Mouse (Mus musculus): ENCODE measurements at regions not wholly inside any gene's neighbourhood (a gene's known extent, or its start where the extent isn't known, plus 50 kb on each side); places are given as distances from the start of the nearest gene placed in this dataset.
A peak's percentile ranks its signal among the peaks of the same experiment; 100 is the strongest.

DNA sequence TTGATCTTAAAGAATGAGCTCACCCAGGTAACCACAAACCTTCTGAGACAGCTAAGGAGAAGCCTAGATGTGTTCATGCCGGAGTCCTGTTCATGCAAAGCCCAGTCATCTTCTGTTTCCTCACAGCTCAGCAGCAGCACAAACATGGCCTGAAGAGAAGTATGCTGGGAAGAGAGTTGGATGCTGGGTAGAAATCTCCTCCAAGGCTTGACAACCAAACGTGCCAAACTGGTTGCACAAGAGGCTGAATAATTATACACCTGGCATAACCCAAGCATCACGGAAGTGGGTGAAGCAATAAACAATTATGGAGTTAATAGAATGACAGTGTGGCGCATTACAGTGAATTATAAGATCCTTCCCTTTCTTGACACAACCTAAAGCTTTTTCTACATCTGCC lies 404.0 kb upstream of the Acvr2a start:
- DNase-seq = no peak

DNA sequence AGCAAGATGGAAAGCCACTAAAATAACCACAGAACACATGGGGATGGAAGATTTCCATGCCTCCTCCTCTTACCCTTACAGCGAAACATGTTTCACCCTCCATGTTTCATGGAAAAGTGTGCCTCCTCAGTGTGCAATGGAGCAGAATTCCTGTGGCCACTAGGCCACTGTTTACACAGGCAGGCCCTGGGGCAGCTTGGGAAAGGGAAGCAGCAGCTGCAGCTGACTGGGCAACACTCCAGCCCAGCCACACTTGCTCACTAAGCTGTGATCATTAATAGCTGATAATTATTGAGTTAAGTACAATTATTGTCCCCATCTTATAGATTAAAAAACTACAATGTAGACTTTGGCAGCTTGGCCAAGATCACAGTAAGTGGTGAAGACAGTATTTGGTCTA lies 402.5 kb upstream of the Acvr2a start:
- peak; percentile 30 to 53 for DNase-seq

DNA sequence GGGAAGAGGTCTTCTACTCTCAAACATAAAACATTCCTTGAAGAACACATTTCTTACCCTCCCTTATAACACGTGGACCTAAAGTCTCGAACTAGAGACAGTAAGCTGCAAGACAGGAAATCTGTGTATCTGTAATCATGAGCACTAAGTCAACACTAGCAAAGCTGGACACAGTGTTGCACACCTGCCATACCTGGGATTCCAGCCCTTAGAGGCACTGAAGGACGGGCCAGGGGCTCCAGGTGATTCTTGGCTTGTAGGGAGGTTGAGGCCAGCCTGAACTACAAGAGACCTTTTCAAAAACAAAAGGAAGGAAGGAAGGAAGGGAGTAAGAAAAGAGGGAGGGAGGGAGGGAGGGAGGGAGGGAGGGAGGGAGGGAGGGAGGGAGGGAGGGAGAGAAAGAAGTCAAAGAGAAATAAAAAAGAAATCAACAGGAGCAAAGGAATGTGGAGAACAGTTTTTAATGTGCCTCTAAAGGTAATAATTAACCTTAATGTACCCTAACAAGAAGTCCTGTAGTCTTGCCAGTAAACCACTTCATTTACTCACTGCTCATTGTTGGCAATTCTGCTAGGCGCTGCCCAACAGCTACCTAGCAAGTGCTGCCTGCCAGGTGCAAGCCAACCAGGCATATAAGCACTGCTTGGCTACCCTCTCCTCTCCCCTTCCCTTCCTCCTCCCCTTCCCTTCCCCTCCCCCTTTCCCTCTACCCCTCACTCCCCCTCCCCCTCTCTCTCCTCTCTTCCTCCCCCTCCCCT lies 401.0 kb upstream of the Acvr2a start:
- peak; percentile 58 to 83 for DNase-seq

DNA sequence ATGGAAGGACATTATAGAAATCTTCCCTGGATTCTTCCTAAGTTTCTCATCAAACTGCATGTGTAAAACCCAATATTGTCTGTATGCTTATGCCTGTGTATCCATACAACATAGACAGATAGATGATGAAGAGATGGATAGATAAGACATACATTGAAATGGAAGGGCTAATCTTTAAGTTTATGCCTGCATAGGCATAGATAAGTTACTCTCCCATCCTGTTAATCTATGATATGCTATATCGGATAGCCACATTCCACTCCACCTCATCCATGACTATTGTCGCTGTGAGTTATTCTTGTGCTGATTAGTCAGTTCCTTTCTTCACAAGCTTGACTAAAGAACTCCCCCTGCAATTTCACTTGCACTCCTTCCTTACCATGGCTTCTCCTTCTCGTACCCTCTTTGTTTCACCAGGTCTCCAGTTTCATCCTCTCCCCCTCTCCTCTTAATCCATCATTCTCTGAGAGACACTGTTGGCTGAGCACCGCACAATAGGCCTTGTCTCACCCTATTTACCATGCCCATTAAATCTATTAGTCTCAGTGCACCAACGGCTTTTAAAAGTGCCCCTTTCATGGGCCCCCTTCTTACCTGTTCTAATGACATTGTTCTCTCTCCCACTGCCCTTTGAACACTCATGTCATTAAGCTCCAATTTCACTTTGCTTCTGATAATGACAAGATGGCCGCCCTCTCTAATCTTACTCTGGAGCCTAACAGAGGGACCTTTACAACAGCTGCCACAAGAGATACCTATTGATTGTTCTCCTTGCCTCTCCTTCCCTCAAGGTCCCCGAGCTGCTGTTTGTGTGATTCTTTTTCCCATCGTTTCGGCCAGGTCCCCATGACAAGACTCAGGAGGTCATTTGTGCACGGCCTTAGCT lies 399.1 kb upstream of the Acvr2a start:
- DNase-seq = no peak

DNA sequence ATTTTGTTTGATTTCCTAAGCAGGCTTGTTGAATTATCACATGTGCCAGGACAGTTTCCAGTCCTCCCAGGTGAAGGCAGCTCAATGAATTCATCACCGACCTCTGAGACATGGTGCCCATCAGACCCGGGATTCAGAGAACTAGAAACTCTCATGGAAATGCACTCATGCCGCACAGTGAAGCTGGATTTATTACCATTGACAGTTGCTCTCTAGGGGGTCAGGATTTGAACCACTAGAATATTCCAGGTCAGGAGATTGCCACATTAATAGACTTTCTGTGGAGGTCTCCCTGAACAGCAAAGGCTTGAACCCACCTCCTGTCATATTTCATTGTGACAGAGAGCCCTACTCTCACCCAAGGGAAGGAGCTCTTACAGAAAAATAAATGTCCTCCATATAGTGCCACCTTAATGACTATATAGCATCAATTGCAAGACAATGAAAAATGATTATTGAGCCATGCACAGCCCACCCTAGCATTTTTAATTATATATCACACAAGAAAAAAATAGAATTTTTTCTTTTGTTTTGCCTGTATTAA lies 397.6 kb upstream of the Acvr2a start:
- no peak for DNase-seq

DNA sequence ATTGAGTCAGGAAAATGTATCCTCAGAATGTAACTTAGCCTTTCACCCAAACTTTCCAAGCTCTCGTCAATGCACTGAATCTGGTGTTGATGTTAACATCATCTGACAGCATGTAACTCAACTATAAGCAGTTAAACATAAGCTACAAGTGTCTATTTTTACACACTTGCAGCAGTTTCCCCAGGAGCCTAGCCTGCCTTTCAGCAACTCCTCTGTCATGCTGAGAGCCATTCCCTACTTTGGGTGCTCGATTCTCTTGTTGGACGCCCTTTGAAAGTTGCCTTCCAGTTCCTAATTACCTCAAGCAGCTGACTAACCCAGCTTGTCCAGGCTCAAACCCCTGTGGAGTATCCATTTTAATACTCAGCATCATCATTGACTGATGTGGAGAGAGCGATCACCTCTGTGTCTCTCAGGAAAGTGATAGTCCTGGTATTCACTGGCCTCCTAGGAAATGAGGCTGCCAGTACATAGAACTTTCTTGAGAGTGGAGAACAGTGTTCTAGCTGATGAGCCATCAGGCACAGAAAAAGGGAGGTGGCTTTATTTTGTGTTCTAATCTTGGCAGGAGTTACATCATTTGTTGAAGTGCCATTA lies 396.8 kb upstream of the Acvr2a start:
- DNase-seq = no peak

DNA sequence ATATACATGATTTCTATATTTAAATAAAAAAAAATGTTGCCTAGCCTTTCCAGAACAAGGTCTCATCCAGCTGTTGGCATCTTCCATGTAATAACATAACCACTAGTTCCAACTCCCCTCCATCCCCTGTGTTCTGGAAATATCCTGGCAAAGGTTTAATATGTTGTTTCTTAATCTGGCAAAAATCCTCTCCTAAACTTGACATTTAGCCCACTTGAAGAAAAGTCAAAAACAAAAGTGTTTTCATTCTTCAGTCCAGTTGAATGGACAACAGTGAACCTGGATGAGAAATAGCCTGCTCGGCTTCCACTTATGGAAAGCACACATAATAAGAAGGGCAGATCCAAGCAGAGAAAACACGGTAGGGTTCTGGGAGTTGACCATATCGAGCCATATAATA lies 393.1 kb upstream of the Acvr2a start:
- DNase-seq = no peak

DNA sequence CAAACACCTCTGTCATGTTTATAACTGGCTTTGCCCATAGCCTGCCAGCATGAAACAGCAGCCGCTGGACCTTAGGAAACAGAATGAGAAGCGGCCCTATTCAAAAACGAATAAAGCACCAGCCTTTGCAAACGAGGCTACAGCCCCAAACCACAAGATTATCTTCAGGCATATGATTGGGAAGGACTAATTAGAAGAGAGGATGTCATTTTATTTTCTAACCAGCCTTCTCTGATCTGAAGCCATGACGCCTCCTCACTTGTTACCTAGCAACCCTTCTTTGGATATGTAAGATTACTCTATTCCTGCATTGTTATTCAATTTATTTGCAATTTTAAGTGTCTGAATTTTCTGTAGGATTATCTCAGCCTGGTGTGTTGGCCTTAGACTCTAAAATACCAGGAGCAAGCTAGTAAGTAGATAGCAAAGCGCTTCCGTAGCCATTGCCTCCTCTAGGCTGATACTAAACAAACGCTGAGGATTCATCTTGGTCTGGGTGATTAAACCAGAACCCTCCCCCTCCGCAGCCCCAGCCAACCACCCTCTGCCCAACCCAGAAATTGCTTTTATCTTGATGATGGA lies 390.0 kb upstream of the Acvr2a start:
- DNase-seq = no peak

DNA sequence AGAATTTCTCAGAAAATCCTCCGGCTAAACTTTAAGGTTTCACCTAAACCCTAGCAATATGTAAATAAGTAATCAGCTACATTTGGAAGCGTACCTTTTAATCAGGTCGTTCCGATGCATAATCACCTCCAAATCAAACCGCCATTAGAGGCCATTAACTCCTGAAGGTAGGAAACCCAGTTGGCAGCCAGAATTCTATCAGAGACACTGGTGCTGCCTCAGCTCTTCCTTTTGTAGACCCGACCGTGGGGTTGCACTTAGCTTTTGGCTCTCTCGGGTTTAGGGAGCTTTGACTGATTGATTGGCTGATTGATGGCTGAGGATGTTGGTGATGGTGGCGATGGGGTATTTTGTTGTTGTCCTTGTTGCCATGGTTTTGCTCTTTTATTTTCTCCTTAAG lies 389.3 kb upstream of the Acvr2a start:
- no peak for DNase-seq

DNA sequence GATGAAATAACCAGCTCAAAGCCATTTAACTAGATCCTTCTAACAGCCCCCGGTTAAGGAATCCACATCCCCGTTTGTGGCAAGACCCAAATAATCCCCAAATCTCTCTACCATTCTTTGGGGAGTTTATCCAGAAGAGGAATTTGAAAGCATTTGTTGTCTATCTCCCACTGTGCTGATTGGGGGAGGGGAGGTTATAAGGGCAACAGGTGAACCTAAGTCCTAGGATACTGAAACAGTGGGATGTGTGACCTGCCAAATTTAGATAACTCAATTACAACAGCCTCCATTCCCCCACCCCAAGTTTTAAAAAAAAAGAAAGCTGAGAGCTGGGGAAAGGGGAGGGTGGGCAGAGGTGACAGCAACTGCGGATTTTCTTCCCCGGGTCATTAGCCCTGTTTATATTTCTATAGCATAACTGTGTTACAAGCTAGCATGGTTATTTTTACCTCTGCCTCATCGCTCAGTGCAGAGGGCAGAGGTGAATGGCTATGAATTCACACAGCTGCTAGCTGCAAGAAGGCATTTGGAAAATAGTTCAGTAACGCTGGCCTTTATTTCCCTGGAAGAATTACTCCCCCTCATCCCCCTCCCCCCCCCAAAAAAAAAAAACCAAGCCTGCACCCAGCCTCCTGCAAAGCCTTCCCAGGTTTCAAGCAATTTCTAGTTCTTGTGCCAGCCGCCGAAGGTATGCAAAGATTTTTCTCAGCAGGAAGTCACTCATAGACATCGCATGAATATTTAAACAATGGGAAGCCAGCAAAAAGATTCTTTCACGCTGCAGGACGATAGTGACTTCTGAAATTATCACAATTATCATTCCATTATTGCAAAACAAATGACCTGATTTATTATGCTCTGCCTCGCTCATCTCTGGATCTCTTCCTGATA lies 388.5 kb upstream of the Acvr2a start:
- DNase-seq = no peak

DNA sequence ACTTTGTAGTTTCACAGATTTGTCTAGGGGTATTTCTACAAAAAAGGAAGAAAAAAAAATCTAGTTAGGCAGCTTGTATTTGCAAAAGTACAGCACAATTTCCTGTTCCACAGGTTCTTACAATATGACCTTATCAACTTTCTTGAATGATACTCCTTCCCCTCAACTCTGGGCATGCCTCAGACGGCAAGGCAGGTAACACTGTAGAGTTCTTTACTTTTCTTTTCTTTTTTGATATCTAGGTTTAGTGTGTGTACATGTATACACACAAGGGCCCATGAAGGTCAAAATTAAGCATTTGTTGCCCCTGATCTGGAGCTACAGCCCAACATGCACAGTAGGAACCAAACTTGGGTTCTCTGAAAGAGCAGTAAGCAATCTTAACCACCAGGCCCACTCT lies 381.4 kb upstream of the Acvr2a start:
- no peak for DNase-seq

DNA sequence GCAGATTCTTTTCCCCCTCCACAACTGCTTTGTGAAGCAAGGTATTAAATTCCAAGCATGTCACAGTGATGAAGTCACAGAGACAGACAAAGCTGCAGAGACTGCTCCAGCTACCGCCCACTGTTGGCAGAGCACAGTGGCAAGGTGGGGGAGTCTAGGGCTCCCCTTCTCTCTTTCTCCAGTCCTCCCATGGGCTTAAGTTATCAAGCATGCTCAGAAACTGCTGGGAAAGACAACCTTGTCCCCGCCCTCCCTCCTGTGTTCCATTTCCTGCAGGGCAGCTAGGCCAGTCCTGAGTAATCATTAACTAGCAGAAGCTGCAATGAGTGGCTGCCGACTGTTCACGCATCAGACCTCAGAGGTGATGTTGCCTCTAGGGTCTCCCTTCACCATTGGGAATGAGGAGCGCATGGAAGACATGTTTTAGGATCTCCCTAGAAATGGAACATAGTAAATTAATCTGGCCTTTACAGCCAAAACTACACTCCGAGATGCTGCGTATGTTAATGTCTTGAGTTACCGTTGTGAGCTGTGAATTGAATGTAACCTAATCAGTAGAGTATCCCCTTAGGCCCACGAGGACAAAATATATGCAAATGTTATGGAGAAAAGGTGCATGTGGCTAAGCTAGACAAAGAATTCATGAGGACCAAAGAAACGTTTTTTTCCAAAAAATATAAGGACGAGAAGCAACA lies 372.5 kb upstream of the Acvr2a start:
- peak; percentile 79 to 89 for DNase-seq

DNA sequence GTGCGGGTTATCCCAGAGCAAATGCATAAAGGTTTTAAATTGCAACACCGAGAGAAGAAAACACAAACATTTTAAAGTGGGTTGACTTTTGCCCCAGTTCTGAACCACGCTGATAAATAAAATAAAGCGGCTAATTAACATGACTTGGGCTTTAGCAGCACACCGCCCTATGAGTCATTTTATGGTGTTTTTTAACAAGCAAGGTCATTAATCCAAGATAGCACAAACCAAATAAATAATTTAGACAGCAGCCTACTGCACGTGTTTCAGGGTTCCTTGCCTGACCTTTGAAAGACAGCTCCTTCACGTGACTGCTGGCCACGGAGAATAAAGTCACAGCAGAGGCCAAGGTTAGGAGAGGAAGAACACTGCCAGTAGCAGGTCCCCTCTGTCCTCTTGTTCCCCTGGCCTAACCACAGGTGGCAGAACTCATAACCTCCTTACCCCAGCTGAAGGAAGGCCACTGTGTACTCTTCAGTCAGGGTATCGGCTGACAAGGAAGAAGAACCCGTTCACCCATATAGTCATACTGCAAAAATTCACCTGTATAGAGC lies 371.8 kb upstream of the Acvr2a start:
- peak; percentile 67 to 79 for DNase-seq

DNA sequence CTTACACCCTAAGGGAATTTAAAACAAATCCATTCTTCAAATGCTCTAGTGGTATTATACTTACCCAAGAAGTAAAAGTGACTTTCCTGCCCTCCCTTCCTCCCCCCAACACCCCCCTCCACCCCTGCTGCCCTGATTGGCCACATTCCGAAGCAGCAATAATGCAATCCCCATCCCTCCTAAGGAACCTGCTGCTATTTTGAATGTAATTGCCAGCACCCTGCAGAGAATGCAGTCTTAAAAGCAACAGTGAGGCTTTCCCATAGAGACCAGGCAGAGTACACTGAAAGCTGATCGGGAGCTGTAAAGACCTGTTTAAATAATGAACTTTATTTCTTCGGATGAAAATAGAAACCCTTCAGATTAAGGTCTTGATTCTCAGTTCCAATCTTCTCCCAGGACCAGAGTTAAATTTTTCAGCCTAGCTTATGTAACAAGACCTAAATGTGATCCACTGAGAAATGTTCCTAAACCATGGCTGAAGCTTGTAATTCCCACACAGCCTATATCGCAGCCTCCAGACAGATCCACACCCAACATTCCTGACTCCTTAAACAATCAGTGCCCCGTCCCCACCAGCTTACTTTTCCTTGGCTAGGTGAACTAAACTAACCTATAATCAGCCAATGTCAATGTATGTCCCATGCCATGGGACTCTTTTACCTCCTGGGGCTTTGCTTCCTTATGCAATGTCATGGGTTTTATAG lies 367.9 kb upstream of the Acvr2a start:
- no peak for DNase-seq

DNA sequence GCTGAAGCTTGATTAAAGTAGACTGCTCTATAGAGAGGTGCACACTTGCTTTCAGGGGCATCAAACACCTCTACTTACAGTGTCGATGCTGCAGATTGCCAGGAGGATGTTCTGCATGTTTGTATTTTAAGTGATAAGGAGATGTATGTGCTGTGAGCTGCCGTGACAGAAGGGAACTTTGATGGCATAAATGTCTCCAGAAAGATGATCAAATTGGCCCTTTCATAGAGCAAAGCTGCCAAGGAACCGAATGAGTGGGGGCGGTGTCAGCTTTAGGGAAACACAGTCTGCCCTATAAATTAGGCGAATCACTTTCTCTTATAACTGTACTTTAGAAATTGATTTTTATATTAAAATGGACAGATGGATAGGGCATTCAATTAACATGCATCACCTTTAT lies 367.3 kb upstream of the Acvr2a start:
- DNase-seq = no peak

DNA sequence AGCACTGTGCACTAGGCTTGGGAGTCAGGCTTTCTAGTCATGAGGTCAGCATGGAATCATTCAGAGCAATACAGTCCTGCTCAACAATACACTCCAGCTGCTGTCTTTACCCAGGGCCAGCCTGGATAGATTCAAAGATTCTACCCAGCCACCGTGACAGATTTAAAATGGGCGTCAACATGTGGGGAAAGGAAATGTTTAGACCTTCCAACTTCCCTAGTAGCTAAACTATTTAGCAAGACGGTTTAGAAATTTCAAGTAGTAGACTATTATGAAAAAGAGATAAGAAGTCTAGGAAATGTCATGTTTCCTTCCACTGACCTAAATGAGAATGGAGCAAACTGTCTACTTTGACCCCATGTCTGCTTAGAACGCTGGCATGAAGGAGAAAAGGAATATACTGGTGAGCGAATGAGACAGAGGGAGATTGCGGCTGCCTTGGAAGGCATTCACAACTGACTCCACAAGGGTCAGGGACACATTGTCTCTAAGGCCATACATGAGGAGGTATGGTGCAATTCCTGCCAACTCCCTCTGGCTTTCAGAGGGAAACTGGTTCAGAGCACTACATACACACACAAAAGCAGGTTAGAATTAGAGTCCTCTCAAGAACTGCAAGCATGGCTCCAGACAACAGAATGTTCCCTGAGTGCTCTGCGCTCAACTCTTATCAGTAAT lies 364.6 kb upstream of the Acvr2a start:
- DNase-seq = peak in 1 of 2 experiments; percentile 18

DNA sequence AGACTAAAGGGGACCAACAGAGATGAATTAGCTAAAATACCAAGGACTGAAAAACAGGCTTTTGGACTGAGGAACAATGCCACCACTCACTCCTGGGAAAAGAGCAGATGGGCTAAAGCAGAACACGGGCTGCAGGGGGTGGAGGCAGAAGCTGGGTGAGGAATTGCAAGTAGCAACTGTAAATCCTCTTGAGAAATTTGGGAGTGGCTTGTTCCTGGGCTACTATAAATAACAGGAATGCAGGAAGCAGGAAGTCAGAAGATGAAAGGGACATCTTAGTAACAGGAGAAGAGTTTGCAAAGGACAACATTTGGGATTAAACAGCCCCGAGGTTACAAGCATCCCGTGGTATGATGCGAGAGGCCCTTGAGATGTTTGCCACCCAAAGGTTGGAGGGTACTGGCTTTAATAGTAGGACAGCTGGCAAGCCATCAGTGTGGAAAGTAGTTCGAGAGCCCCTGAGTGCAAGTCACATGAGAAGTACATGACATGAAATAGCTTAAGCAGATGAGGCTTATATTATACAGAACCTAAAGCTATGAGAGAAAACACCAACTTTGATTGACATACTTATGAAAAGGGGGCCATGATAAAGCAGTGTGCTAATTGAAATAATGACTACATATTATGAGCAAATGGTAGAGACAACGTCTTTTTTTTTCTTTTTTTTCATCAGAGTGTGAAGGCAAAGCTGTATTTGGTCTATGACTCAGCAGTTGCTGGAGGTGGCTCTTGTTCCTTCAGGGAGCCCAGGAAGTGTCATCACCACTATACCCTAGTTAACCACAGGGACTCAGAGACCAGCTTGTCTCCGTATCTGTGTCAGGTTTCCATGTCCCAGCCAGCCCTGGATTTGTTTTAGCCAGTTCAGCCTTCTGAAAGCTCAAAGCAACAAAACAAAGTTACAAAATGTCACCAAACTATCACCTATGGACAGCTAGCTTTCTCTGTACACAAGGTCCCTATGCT lies 357.6 kb upstream of the Acvr2a start:
- DNase-seq = peak; percentile 19 to 23

DNA sequence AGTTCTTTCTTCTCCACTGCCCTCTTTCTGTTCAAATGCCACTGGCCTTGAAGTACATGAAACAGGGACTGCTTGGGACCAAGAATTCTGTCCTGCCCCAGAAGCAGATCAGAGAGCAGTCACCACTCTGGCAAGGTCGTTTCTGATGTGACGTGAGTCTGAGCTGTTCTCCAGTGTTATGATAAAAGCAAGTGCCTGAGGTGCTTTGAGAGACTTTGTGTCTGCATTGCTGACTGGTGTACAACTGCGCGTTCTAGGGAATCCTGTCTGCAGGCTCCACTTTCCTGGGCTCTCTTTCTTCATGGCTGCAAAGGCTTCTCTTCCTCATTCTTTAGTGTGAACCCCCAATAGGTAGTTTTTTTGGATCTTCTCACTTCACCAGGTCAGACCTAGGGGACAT lies 356.8 kb upstream of the Acvr2a start:
- no peak for DNase-seq

DNA sequence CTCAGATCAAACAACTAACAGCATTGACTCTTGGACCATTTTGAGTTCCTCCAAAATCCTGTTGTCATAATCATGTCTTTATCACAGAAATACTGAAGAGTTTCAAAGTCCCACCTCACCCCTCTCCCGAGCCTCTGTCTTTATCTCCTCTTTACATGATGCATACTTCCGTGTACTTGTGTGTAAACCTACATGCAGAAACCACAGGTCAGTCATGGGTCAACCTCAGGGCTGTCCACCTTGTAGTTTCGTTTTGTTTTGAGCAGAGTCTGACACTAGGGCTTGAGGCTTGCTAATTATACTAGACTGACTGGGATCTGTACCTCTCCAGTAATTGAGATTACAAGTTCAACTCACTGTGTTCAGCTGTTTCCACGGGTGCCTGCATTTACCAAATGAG lies 348.4 kb upstream of the Acvr2a start:
- DNase-seq = no peak
